Mouse (Mus musculus): ENCODE measurements around the gene Hoxc9.

DNA sequence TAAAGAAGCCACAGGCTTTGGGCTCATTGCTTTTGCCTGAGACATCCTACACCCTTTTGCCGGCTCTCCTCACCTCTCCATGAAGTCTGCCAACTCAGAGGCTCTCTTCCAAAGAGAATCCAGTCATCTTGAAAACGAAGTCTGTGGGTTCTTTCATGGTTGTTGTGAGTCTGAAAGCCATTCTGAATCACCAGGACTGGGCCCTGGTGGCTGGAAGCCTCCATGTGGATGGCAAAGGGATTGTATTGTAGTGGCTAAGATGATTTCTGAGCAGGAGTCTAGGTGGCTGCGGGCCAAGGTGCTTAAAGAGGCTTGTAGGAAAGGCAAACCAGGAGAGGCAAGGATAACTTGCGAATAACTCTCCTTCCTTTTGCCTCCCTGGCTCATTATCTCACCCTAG lies 25.9 kb downstream of the Hoxc9 start:
- no peak for TF ChIP-seq CTCF (IDR thresholded peaks at IDR 0.05; ENCODE audit: low read depth)
- TF ChIP-seq EP300 (optimal IDR thresholded peaks at IDR 0.05): no peak

Measured in stomach, postnatal 0 days (tissue).